Mouse (Mus musculus) C2C12 (cell line): ENCODE measurements at regions not wholly inside any gene's neighbourhood (a gene's known extent, or its start where the extent isn't known, plus 50 kb on each side); places are given as distances from the start of the nearest gene placed in this dataset.
A peak's percentile ranks its signal among the peaks of the same experiment; 100 is the strongest.

Source experiments
- H3K27me3 ChIP-seq: one replicate; pipeline ENCODE4 v1.6.1; 2011; ENCODE audit not compliant: control insufficient read depth, insufficient read depth, insufficient read length
- H3K36me3 ChIP-seq: one replicate; pipeline ENCODE4 v1.6.1; 2011; ENCODE audit not compliant: control insufficient read depth, insufficient read depth
- H3K4me3 ChIP-seq: one replicate; pipeline ENCODE4 v1.5.1; 2011; ENCODE audit warnings: mild to moderate bottlenecking, control low read depth; ENCODE audit not compliant: poor library complexity, insufficient read depth, severe bottlenecking
- H3K79me2 ChIP-seq: one replicate; pipeline ENCODE4 v1.6.1; 2011; ENCODE audit not compliant: control insufficient read depth, insufficient read depth
- H3K79me3 ChIP-seq: one replicate; pipeline ENCODE4 v1.6.1; 2011; ENCODE audit warnings: low read depth, control low read depth
- H3ac ChIP-seq: one replicate; pipeline ENCODE3; 2011; ENCODE audit warnings: low read depth; ENCODE audit not compliant: control insufficient read depth, insufficient read length
- CEBPB ChIP-seq: IDR thresholded peaks from one replicate; pipeline ENCODE4 v1.6.1; 2011; ENCODE audit warnings: low read depth, mild to moderate bottlenecking, control low read depth, moderate library complexity
- CTCF ChIP-seq: IDR thresholded peaks from one replicate; pipeline ENCODE4 v1.5.1; 2011; ENCODE audit not compliant: control insufficient read depth, insufficient read depth, insufficient read length
- FOSL1 ChIP-seq: IDR thresholded peaks from one replicate; pipeline ENCODE4 v1.8.0; 2011; ENCODE audit warnings: mild to moderate bottlenecking, low read length; ENCODE audit not compliant: poor library complexity, insufficient read depth, severe bottlenecking
- MAX ChIP-seq: IDR thresholded peaks from one replicate; pipeline ENCODE4 v1.6.1; 2011; ENCODE audit warnings: mild to moderate bottlenecking, control low read depth
- MYOD1 ChIP-seq: IDR thresholded peaks from one replicate; pipeline ENCODE4 v1.6.1; 2011; ENCODE audit warnings: low read depth; ENCODE audit not compliant: control insufficient read depth, insufficient read length
- MYOG ChIP-seq: IDR thresholded peaks from one replicate; pipeline ENCODE4 v1.6.1; 2011; ENCODE audit not compliant: control insufficient read depth, insufficient read length; ENCODE audit errors: extremely low read depth
- USF1 ChIP-seq: IDR thresholded peaks from one replicate; pipeline ENCODE4 v1.6.1; 2011; ENCODE audit warnings: low read depth, mild to moderate bottlenecking, control low read depth, moderate library complexity

GRCm38 (mm10) chr13:73031217-73031616, 229.1 kb upstream of the Irx4 start:
- no peaks in the 10 kb centered on the region for H3K27me3 ChIP-seq
- H3ac ChIP-seq: no peak overlapping the region
- no peak overlapping the region for H3K4me3 ChIP-seq
- H3K79me2 ChIP-seq: no peaks in the 10 kb centered on the region
- no peaks in the 10 kb centered on the region for H3K79me3 ChIP-seq
- TF ChIP-seq USF1: no peak
- no peak for TF ChIP-seq CTCF
- no peak for TF ChIP-seq FOSL1
- no peak for TF ChIP-seq MYOG
- no peak for TF ChIP-seq MYOD1
- no peak for TF ChIP-seq MAX
- no peak for TF ChIP-seq CEBPB
- H3K36me3 ChIP-seq: no peaks in the 10 kb centered on the region

- TF ChIP-seq CTCF (peak; percentile 79), MYOG (no peak)
- no peaks in the 10 kb centered on the region for H3K79me3 ChIP-seq
- H3K79me2 ChIP-seq: no peaks in the 10 kb centered on the region
- no peak overlapping the region for H3ac ChIP-seq
- no peaks in the 10 kb centered on the region for H3K36me3 ChIP-seq
- H3K4me3 ChIP-seq: no peak overlapping the region
- no peaks in the 10 kb centered on the region for H3K27me3 ChIP-seq
Observed at GRCm38 (mm10) chr13:73033055-73033454, 227.2 kb upstream of the Irx4 start.

- no peaks in the 10 kb centered on the region for H3K79me2 ChIP-seq
- H3K27me3 ChIP-seq: no peaks in the 10 kb centered on the region
- no peak overlapping the region for H3ac ChIP-seq
- H3K4me3 ChIP-seq: no peak overlapping the region
- no peaks in the 10 kb centered on the region for H3K36me3 ChIP-seq
- H3K79me3 ChIP-seq: no peaks in the 10 kb centered on the region
- TF ChIP-seq MYOD1 (no peak), CEBPB (no peak), FOSL1 (no peak), MYOG (no peak), USF1 (no peak), CTCF (no peak), MAX (no peak)
Observed at GRCm38 (mm10) chr13:73034065-73034831, 226.0 kb upstream of the Irx4 start.

- no peaks in the 10 kb centered on the region for H3K79me2 ChIP-seq
- H3ac ChIP-seq: no peak overlapping the region
- H3K36me3 ChIP-seq: no peaks in the 10 kb centered on the region
- TF ChIP-seq MYOD1: no peak
- no peak for TF ChIP-seq MYOG
- no peak for TF ChIP-seq MAX
- no peak for TF ChIP-seq USF1
- no peak for TF ChIP-seq CEBPB
- no peak for TF ChIP-seq FOSL1
- TF ChIP-seq CTCF: no peak
- no peak overlapping the region for H3K4me3 ChIP-seq
- no peaks in the 10 kb centered on the region for H3K79me3 ChIP-seq
- H3K27me3 ChIP-seq: no peaks in the 10 kb centered on the region
Observed at GRCm38 (mm10) chr13:73034886-73035285, 225.4 kb upstream of the Irx4 start.

- Histone ChIP-seq H3ac (no peak overlapping the region), H3K27me3 (no peaks in the 10 kb centered on the region)
Observed at GRCm38 (mm10) chr13:73035336-73035940, 224.8 kb upstream of the Irx4 start.

GRCm38 (mm10) chr13:73039731-73040130, 220.5 kb upstream of the Irx4 start:
- Histone ChIP-seq H3K79me3 (no peaks in the 10 kb centered on the region), H3K79me2 (no peaks in the 10 kb centered on the region), H3K36me3 (no peaks in the 10 kb centered on the region), H3K27me3 (no peaks in the 10 kb centered on the region), H3ac (no peak overlapping the region), H3K4me3 (no peak overlapping the region)
- TF ChIP-seq MYOD1: no peak
- TF ChIP-seq MYOG: no peak
- no peak for TF ChIP-seq USF1
- no peak for TF ChIP-seq FOSL1
- no peak for TF ChIP-seq CEBPB
- TF ChIP-seq MAX: no peak
- no peak for TF ChIP-seq CTCF

More at GRCm38 (mm10) chr13:73035336-73035940, 224.8 kb upstream of the Irx4 start:
- Histone ChIP-seq H3K36me3 (no peaks in the 10 kb centered on the region), H3K79me3 (no peaks in the 10 kb centered on the region), H3K79me2 (no peaks in the 10 kb centered on the region), H3K4me3 (no peak overlapping the region)
- TF ChIP-seq MAX (no peak), FOSL1 (no peak), USF1 (no peak), MYOG (no peak)
